Mouse (Mus musculus) myocyte (in vitro differentiated cells): ENCODE results near the gene Mlst8. TPM values are rescaled to one million over a fixed set of nuclear protein-coding genes. Genes with fewer than 3 reads are reported as not detected.

Experiments used
- H3K27me3 ChIP-seq: one replicate; pipeline ENCODE4 v1.6.1; 2011; ENCODE audit not compliant: control insufficient read depth, insufficient read depth, insufficient read length
- H3K36me3 ChIP-seq: one replicate; pipeline ENCODE4 v1.6.1; 2011; ENCODE audit not compliant: control insufficient read depth, insufficient read depth
- H3K4me2 ChIP-seq: one replicate; pipeline ENCODE4 v1.6.1; 2011; ENCODE audit warnings: low read depth, control low read depth
- H3K4me3 ChIP-seq: one replicate; pipeline ENCODE4 v1.5.1; 2011; ENCODE audit warnings: mild to moderate bottlenecking, control low read depth, moderate library complexity
- H3K79me2 ChIP-seq: one replicate; pipeline ENCODE4 v1.6.1; 2011; ENCODE audit not compliant: control insufficient read depth, insufficient read depth
- H3ac ChIP-seq: one replicate; pipeline ENCODE4 v1.6.1; 2011; ENCODE audit not compliant: control insufficient read depth, insufficient read length
- CEBPB ChIP-seq: IDR thresholded peaks from 2 replicates; pipeline ENCODE4 v1.6.1; 2011; ENCODE audit warnings: mild to moderate bottlenecking, moderate library complexity; ENCODE audit not compliant: poor library complexity, insufficient read depth, severe bottlenecking
- E2F4 ChIP-seq: IDR thresholded peaks from one replicate; pipeline ENCODE4 v1.6.1; 2011; ENCODE audit warnings: mild to moderate bottlenecking, control low read depth, moderate library complexity; ENCODE audit not compliant: insufficient read depth
- MAX ChIP-seq: IDR thresholded peaks from one replicate; pipeline ENCODE4 v1.6.1; 2011; ENCODE audit warnings: low read depth, mild to moderate bottlenecking, control low read depth
- MYOD1 ChIP-seq, 3 experiments: IDR thresholded peaks; one replicate each; pipeline ENCODE4 v1.6.1; 2011; ENCODE audit warnings: control low read depth in 2 of 3, low read depth in 2 of 3, mild to moderate bottlenecking in 2 of 3, moderate library complexity in 1 of 3; ENCODE audit not compliant: insufficient read length in 2 of 3, control insufficient read depth in 1 of 3
- MYOG ChIP-seq, 3 experiments: IDR thresholded peaks; one replicate each; pipeline ENCODE4 v1.6.1; 2011; ENCODE audit warnings: control low read depth in 2 of 3, low read depth in 2 of 3, mild to moderate bottlenecking in 2 of 3; ENCODE audit not compliant: insufficient read length in 2 of 3, control insufficient read depth in 1 of 3, insufficient read depth in 1 of 3
- POLR2A ChIP-seq: IDR thresholded peaks from one replicate; pipeline ENCODE4 v1.6.1; 2011; ENCODE audit warnings: low read depth, mild to moderate bottlenecking, control low read depth, moderate library complexity; ENCODE audit not compliant: insufficient read length
- POLR2AphosphoS2 ChIP-seq: IDR thresholded peaks from one replicate; pipeline ENCODE4 v1.6.1; 2011; ENCODE audit warnings: low read depth, control low read depth; ENCODE audit not compliant: insufficient read length
- REST ChIP-seq: IDR thresholded peaks from one replicate; pipeline ENCODE4 v1.6.1; 2011; ENCODE audit warnings: mild to moderate bottlenecking, control low read depth, moderate library complexity; ENCODE audit not compliant: insufficient read depth, insufficient read length
- SRF ChIP-seq: IDR thresholded peaks from one replicate; pipeline ENCODE4 v1.6.1; 2011; ENCODE audit warnings: low read depth; ENCODE audit not compliant: control insufficient read depth, insufficient read length
- TCF12 ChIP-seq: IDR thresholded peaks from one replicate; pipeline ENCODE4 v1.6.1; 2011; ENCODE audit warnings: mild to moderate bottlenecking, control low read depth; ENCODE audit not compliant: poor library complexity, insufficient read depth, severe bottlenecking
- TCF3 ChIP-seq: IDR thresholded peaks from one replicate; pipeline ENCODE4 v1.6.1; 2011; ENCODE audit warnings: low read depth, control low read depth; ENCODE audit not compliant: insufficient read length
- USF1 ChIP-seq: IDR thresholded peaks from one replicate; pipeline ENCODE4 v1.6.1; 2011; ENCODE audit warnings: low read depth, mild to moderate bottlenecking, control low read depth, moderate library complexity
- polyA plus RNA-seq: library from polyadenylated mRNA; unstranded; fragments of >200 nt; fragmentation: generic; extraction: Trizol; gene quantifications from one replicate; pipeline ENCODE4 v1.2.1, GENCODE M21; 2012; ENCODE audit warnings: missing spikeins

Mlst8 gene
- polyA plus RNA-seq, 1 experiment: 16.5 TPM

GRCm38 (mm10) chr17:24483495-24483894 lies 4.6 kb upstream of the Mlst8 start:
- TF ChIP-seq MYOG (IDR thresholded peaks at IDR 0.05; ENCODE audit: control insufficient read depth in 1 of 3, insufficient read depth in 1 of 3, insufficient read length in 2 of 3, low read depth in 2 of 3): no peak
- TF ChIP-seq SRF: no peak
- no peak for TF ChIP-seq POLR2AphosphoS2
- no peak for TF ChIP-seq TCF3
- no peak for TF ChIP-seq POLR2A
- no peak for TF ChIP-seq REST
- TF ChIP-seq TCF12: no peak
- no peak for TF ChIP-seq E2F4
- TF ChIP-seq MYOD1 (IDR thresholded peaks at IDR 0.05; ENCODE audit: control insufficient read depth in 1 of 3, insufficient read length in 2 of 3, low read depth in 2 of 3): no peak
- no peak for TF ChIP-seq USF1
- TF ChIP-seq CEBPB: no peak
- TF ChIP-seq MAX: no peak
- Histone ChIP-seq H3K27me3 (peaks cover 13% of the 10 kb centered on the region), H3K36me3 (no peaks in the 10 kb centered on the region), H3K4me2 (no peak overlapping the region), H3K79me2 (no peaks in the 10 kb centered on the region), H3ac (no peak overlapping the region), H3K4me3 (no peak overlapping the region)

- no peak overlapping the region for H3K4me3 ChIP-seq
- H3K79me2 ChIP-seq: peaks cover 6% of the 10 kb centered on the region
- peaks cover 6% of the 10 kb centered on the region for H3K36me3 ChIP-seq
- H3K27me3 ChIP-seq: no peaks in the 10 kb centered on the region
- TF ChIP-seq CEBPB (no peak), TCF3 (no peak), E2F4 (no peak), POLR2A (no peak)
- H3K4me2 ChIP-seq: no peak overlapping the region
- H3ac ChIP-seq: no peak overlapping the region
Measured at GRCm38 (mm10) chr17:24481027-24481815, 2.3 kb upstream of the Mlst8 start.

GRCm38 (mm10) chr17:24480201-24480826 lies 1.4 kb upstream of the Mlst8 start:
- Histone ChIP-seq H3K4me3 (peak overlapping the region; percentile 56), H3K79me2 (peaks cover 6% of the 10 kb centered on the region), H3K27me3 (no peaks in the 10 kb centered on the region), H3K36me3 (peaks cover 15% of the 10 kb centered on the region), H3ac (no peak overlapping the region), H3K4me2 (peak overlapping the region; percentile 61)
- TF ChIP-seq MAX (no peak), REST (no peak), SRF (no peak), TCF12 (no peak), POLR2A (no peak), MYOD1 (IDR thresholded peaks at IDR 0.05; ENCODE audit: control insufficient read depth in 1 of 3, insufficient read length in 2 of 3, low read depth in 2 of 3) (no peak)

- no peaks in the 10 kb centered on the region for H3K27me3 ChIP-seq
- peak overlapping the region; percentile 61 for H3K4me2 ChIP-seq
- TF ChIP-seq TCF12 (no peak), TCF3 (no peak), SRF (no peak), POLR2A (no peak), MAX (no peak), E2F4 (no peak), USF1 (no peak), MYOG (IDR thresholded peaks at IDR 0.05; ENCODE audit: control insufficient read depth in 1 of 3, insufficient read depth in 1 of 3, insufficient read length in 2 of 3, low read depth in 2 of 3) (no peak), REST (no peak), MYOD1 (IDR thresholded peaks at IDR 0.05; ENCODE audit: control insufficient read depth in 1 of 3, insufficient read length in 2 of 3, low read depth in 2 of 3) (no peak), POLR2AphosphoS2 (no peak), CEBPB (no peak)
- H3K4me3 ChIP-seq: peak overlapping the region; percentile 56
- peaks cover 18% of the 10 kb centered on the region for H3K36me3 ChIP-seq
- H3K79me2 ChIP-seq: peaks cover 6% of the 10 kb centered on the region
- H3ac ChIP-seq: peak overlapping the region; percentile 26
Measured at GRCm38 (mm10) chr17:24479431-24479830, 553 bp upstream of the Mlst8 start.
